ENCODE assay signal across 14 mouse cellular contexts in the genomic region with DNA sequence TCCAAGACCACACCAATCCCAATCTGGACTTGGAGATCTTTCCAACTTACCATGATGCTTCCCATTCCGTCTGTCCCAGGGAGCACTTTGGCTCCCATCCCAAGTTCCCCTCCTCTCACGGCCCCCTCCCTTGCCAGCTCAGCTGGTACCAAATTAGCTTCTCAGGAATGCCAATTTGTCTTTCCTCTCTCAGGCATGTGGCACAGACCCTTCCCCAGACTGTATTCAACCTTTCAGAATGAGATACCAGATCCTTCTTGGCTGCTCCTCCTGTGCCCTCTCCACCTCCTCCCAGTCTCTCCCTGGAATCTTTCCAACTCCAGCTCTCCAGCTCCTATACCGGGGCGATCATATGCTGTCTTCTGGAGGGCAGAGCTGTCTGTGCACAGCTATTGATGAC.
A peak's percentile ranks its signal among the peaks of the same experiment; 100 is the strongest.
DNase-seq lines count a peak whose midpoint lies in the region; ATAC-seq lines count a peak whose summit lies in the region.
"Had no signal": no experiment of that assay in that cellular context is flagged by ENCODE, and none has a peak within 500 bp of the region (broad histone marks: within the 10 kb centered on the region; RNA-seq: fewer than 3 reads in every experiment).

No protein-coding gene starts in this region.

- DNase-seq in forebrain, embryonic 10.5 days (ENCODE audit: extremely low spot score, low spot score), result no peak
- no peak for DNase-seq in midbrain, embryonic 14.5 days
- peak; percentile 67 to 72 for DNase-seq in cerebellum, adult 18-20 months
- no peak for DNase-seq in left cerebral cortex, adult 8-10 months (ENCODE audit: low spot score in 2 of 2)
- DNase-seq: gastrocnemius, postnatal 25 days; kidney, adult 18-20 months; liver, embryonic 13.5 days; right cerebral cortex, postnatal 14 days had no signal

- H3K4me2 ChIP-seq in forebrain, embryonic 15.5 days (replicated peaks), result no peak overlapping the region
- H3K4me2 ChIP-seq in midbrain, embryonic 14.5 days (ENCODE audit: low read length), result no peak overlapping the region
- H3K4me2 ChIP-seq in midbrain, embryonic 16.5 days (ENCODE audit: low read length), result no peak overlapping the region
- no peak overlapping the region for H3K4me2 ChIP-seq in hindbrain, embryonic 16.5 days (ENCODE audit: low read length)
- H3K4me2 ChIP-seq: liver, embryonic 13.5 days; midbrain, embryonic 12.5 days had no signal

- H3K4me1 ChIP-seq in forebrain, embryonic 15.5 days, result peaks cover 44% of the 10 kb centered on the region
- H3K4me1 ChIP-seq in forebrain, embryonic 10.5 days, result peaks cover 17% of the 10 kb centered on the region
- H3K4me1 ChIP-seq in midbrain, embryonic 14.5 days (ENCODE audit: control insufficient read depth, insufficient read depth, low read length), result no peaks in the 10 kb centered on the region; the same call in 1 of the 2 replicates
- H3K4me1 ChIP-seq in midbrain, embryonic 16.5 days (ENCODE audit: control insufficient read depth, insufficient read depth, low read length), result peaks cover 3% of the 10 kb centered on the region; the same call in 1 of the 2 replicates
- H3K4me1 ChIP-seq in hindbrain, embryonic 16.5 days (ENCODE audit: control insufficient read depth, insufficient read depth, low read depth, low read length), result no peaks in the 10 kb centered on the region; the same call in 1 of the 2 replicates
- H3K4me1 ChIP-seq: liver, embryonic 13.5 days had no signal

- no peak overlapping the region for H3K27ac ChIP-seq in forebrain, embryonic 15.5 days (replicated peaks)
- no peak overlapping the region for H3K27ac ChIP-seq in forebrain, embryonic 10.5 days
- no peak overlapping the region for H3K27ac ChIP-seq in midbrain, embryonic 14.5 days (replicated peaks; ENCODE audit: low read depth, low read length)
- no peak overlapping the region for H3K27ac ChIP-seq in midbrain, embryonic 16.5 days (ENCODE audit: low read length)
- no peak overlapping the region for H3K27ac ChIP-seq in hindbrain, embryonic 16.5 days (ENCODE audit: low read depth, low read length)
- H3K27ac ChIP-seq: liver, embryonic 13.5 days; midbrain, embryonic 12.5 days had no signal

- 25% methylated on average over 4 of the region's 4 CpGs for WGBS in forebrain, embryonic 15.5 days
- WGBS in forebrain, embryonic 10.5 days, result 88% methylated on average over 4 of the region's 4 CpGs
- 65% methylated on average over 4 of the region's 4 CpGs for whole genome bisulfite sequencing in midbrain, embryonic 14.5 days
- 56% methylated on average over 4 of the region's 4 CpGs for WGBS in midbrain, embryonic 16.5 days
- 36% methylated on average over 4 of the region's 4 CpGs for WGBS in hindbrain, embryonic 16.5 days

- no peaks in the 10 kb centered on the region for H3K9me3 ChIP-seq in forebrain, embryonic 15.5 days
- no peaks in the 10 kb centered on the region for H3K9me3 ChIP-seq in forebrain, embryonic 10.5 days
- H3K9me3 ChIP-seq in midbrain, embryonic 14.5 days (ENCODE audit: control insufficient read depth, low read length), result no peaks in the 10 kb centered on the region
- H3K9me3 ChIP-seq in midbrain, embryonic 16.5 days (replicated peaks; ENCODE audit: control insufficient read depth, low read length, poor library complexity, severe bottlenecking), result no peaks in the 10 kb centered on the region
- H3K9me3 ChIP-seq in hindbrain, embryonic 16.5 days (ENCODE audit: control insufficient read depth, low read length), result no peaks in the 10 kb centered on the region
- H3K9me3 ChIP-seq: liver, embryonic 13.5 days; midbrain, embryonic 12.5 days had no signal

- H3K27me3 ChIP-seq in forebrain, embryonic 15.5 days, result no peaks in the 10 kb centered on the region
- no peaks in the 10 kb centered on the region; the same call in 1 of the 2 replicates for H3K27me3 ChIP-seq in forebrain, embryonic 10.5 days (ENCODE audit: poor library complexity, severe bottlenecking)
- H3K27me3 ChIP-seq in midbrain, embryonic 14.5 days (ENCODE audit: control insufficient read depth, insufficient read depth, low read length), result no peaks in the 10 kb centered on the region
- no peaks in the 10 kb centered on the region for H3K27me3 ChIP-seq in midbrain, embryonic 16.5 days (ENCODE audit: control insufficient read depth, insufficient read depth, low read depth, low read length)
- H3K27me3 ChIP-seq in hindbrain, embryonic 16.5 days (replicated peaks; ENCODE audit: control insufficient read depth, insufficient read depth, low read length), result no peaks in the 10 kb centered on the region; the same call in 1 of the 2 replicates
- H3K27me3 ChIP-seq: liver, embryonic 13.5 days had no signal

- ATAC-seq in forebrain, embryonic 15.5 days (replicated peaks), result peak; percentile 62
- ATAC-seq in midbrain, embryonic 14.5 days (ENCODE audit: low FRiP score, low TSS enrichment), result peak; percentile 46; the same call in 1 of the 2 replicates
- ATAC-seq in midbrain, embryonic 16.5 days, result no peak
- peak; percentile 61 for ATAC-seq in hindbrain, embryonic 16.5 days
- no peak for ATAC-seq in granulocyte monocyte progenitor cell, adult 5-6 weeks (replicated peaks; ENCODE audit: poor library complexity, severe bottlenecking)
- ATAC-seq: activated CD4-positive, CD25-positive, alpha-beta regulatory T cell, adult 4 months had no signal

- no peaks in the 10 kb centered on the region for H3K36me3 ChIP-seq in forebrain, embryonic 15.5 days
- H3K36me3 ChIP-seq in forebrain, embryonic 10.5 days (replicated peaks), result no peaks in the 10 kb centered on the region
- no peaks in the 10 kb centered on the region for H3K36me3 ChIP-seq in midbrain, embryonic 14.5 days (ENCODE audit: control insufficient read depth, insufficient read depth, low read length)
- H3K36me3 ChIP-seq in midbrain, embryonic 16.5 days (ENCODE audit: control insufficient read depth, insufficient read depth, low read length), result no peaks in the 10 kb centered on the region
- H3K36me3 ChIP-seq in hindbrain, embryonic 16.5 days (ENCODE audit: control insufficient read depth, insufficient read depth, low read length), result no peaks in the 10 kb centered on the region
- H3K36me3 ChIP-seq: liver, embryonic 13.5 days; midbrain, embryonic 12.5 days had no signal

- H3K9ac ChIP-seq in forebrain, embryonic 15.5 days (replicated peaks), result no peak overlapping the region
- H3K9ac ChIP-seq in midbrain, embryonic 14.5 days (replicated peaks; ENCODE audit: low read length), result no peak overlapping the region
- no peak overlapping the region for H3K9ac ChIP-seq in midbrain, embryonic 16.5 days (ENCODE audit: low read depth, low read length)
- H3K9ac ChIP-seq in hindbrain, embryonic 16.5 days (ENCODE audit: low read depth, low read length), result no peak overlapping the region
- H3K9ac ChIP-seq: liver, embryonic 13.5 days; midbrain, embryonic 12.5 days had no signal

- H3K4me3 ChIP-seq in forebrain, embryonic 15.5 days, result no peak overlapping the region
- H3K4me3 ChIP-seq in forebrain, embryonic 10.5 days, result no peak overlapping the region
- H3K4me3 ChIP-seq in midbrain, embryonic 14.5 days (replicated peaks; ENCODE audit: low read depth, low read length), result no peak overlapping the region
- no peak overlapping the region for H3K4me3 ChIP-seq in midbrain, embryonic 16.5 days (ENCODE audit: low read depth, low read length)
- no peak overlapping the region for H3K4me3 ChIP-seq in hindbrain, embryonic 16.5 days (ENCODE audit: low read length)
- H3K4me3 ChIP-seq: liver, embryonic 13.5 days; midbrain, embryonic 12.5 days had no signal

Comparison
In these comparisons a context has a peak if more than half of its experiments do, and no peak if none do; other contexts are left out.
1. ATAC-seq: peak in forebrain, embryonic 15.5 days (single experiment), midbrain, embryonic 14.5 days (single experiment) and hindbrain, embryonic 16.5 days (single experiment); none in midbrain, embryonic 16.5 days (single experiment) and granulocyte monocyte progenitor cell, adult 5-6 weeks (single experiment).
2. DNase-seq: peak in cerebellum, adult 18-20 months (2 of 2); none in forebrain, embryonic 10.5 days (single experiment), midbrain, embryonic 14.5 days (single experiment) and left cerebral cortex, adult 8-10 months (0 of 2).